In the genomic region with DNA sequence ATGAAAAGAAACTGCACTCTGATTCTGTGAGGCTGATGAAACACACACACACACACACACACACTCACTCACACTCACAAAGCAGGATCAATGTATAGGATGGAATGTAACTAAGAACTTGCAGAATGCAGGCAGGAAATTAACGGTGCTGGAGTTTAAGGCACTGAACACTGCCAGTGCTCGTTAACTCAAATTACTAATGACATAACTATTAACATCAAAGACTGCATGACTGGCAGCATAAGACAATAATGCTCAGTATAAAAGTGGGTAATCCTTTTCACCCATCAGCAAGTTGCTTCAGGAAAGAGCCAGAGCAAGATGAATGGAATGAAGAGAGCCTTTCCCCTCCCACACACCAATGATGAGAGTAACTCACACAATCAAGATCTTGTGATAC, we compare ENCODE assay signal across 17 mouse cellular contexts.
"Had no signal": no experiment of that assay in that cellular context is flagged by ENCODE, and none has a peak within 500 bp of the region (broad histone marks: within the 10 kb centered on the region; RNA-seq: fewer than 3 reads in every experiment).

No protein-coding gene starts in this region.

- H3K27me3 ChIP-seq: kidney, embryonic 15.5 days; liver, embryonic 15.5 days; neural tube, embryonic 15.5 days; stomach, embryonic 15.5 days had no signal

- DNase-seq: kidney, postnatal 25 days; lung, adult 2 months; lung, postnatal 4 days; right cerebral cortex, postnatal 4 days; spleen, adult 18-20 months; thymus, adult 2 months; thymus, postnatal 25 days had no signal

- H3K9ac ChIP-seq: kidney, embryonic 15.5 days; liver, embryonic 15.5 days; neural tube, embryonic 15.5 days; stomach, embryonic 15.5 days had no signal

- H3K9me3 ChIP-seq: kidney, embryonic 15.5 days; limb, embryonic 10.5 days; liver, embryonic 15.5 days; midbrain, embryonic 10.5 days; neural tube, embryonic 15.5 days; stomach, embryonic 15.5 days had no signal

- ATAC-seq: lung, postnatal 0 days had no signal

- H3K4me3 ChIP-seq: kidney, embryonic 15.5 days; left cerebral cortex, adult 2 months; limb, embryonic 10.5 days; liver, embryonic 15.5 days; midbrain, embryonic 10.5 days; myocyte; neural tube, embryonic 15.5 days; stomach, embryonic 15.5 days had no signal

- H3K4me1 ChIP-seq: kidney, embryonic 15.5 days; liver, embryonic 15.5 days; midbrain, embryonic 10.5 days; neural tube, embryonic 15.5 days; stomach, embryonic 15.5 days had no signal

- H3K27ac ChIP-seq: kidney, embryonic 15.5 days; left cerebral cortex, adult 2 months; limb, embryonic 10.5 days; liver, embryonic 15.5 days; midbrain, embryonic 10.5 days; neural tube, embryonic 15.5 days; stomach, embryonic 15.5 days had no signal

- H3K36me3 ChIP-seq: kidney, embryonic 15.5 days; limb, embryonic 10.5 days; liver, embryonic 15.5 days; midbrain, embryonic 10.5 days; neural tube, embryonic 15.5 days; stomach, embryonic 15.5 days had no signal

- H3K4me2 ChIP-seq: kidney, embryonic 15.5 days; liver, embryonic 11.5 days; liver, embryonic 15.5 days; neural tube, embryonic 15.5 days; stomach, embryonic 15.5 days had no signal
